Mouse (Mus musculus) gastrocnemius, postnatal 25 days (tissue): ENCODE data around the gene Pear1. TPM values are rescaled to one million over a fixed set of nuclear protein-coding genes. Genes with fewer than 3 reads are reported as not detected.
A peak's percentile ranks its signal among the peaks of the same experiment; 100 is the strongest.

ENCODE experiments used
- DNase-seq: peaks from one replicate; pipeline ENCODE4 v3.0.0; 2022
- total RNA-seq, 2 experiments: library from RNA; stranded (reverse); gene quantifications; 1 replicate in 1 of 2; 2 replicates in 1 of 2; pipeline ENCODE4 v1.2.3; 2021

Pear1 gene
- total RNA-seq, 2 experiments from 2014 or later: 6.0 to 11.0 TPM

GRCm38 (mm10) chr3:87809322-87809962 lies 14.7 kb downstream of the Pear1 start:
- DNase-seq: no peak

GRCm38 (mm10) chr3:87804038-87804677 lies 19.9 kb downstream of the Pear1 start:
- no peak for DNase-seq

- no peak for DNase-seq
Measured at GRCm38 (mm10) chr3:87801681-87802080, 22.4 kb downstream of the Pear1 start.

GRCm38 (mm10) chr3:87796736-87797334 lies 27.3 kb downstream of the Pear1 start, which contains the start of gene Insrr:
Insrr (plus strand) TSS chr3:87796951.
- peak; percentile 35 for DNase-seq

- peak; percentile 23 for DNase-seq
Measured at GRCm38 (mm10) chr3:87795336-87796277, 28.5 kb downstream of the Pear1 start.

GRCm38 (mm10) chr3:87794922-87795325 lies 29.2 kb downstream of the Pear1 start, which contains the start of gene Ntrk1:
Ntrk1 (minus strand) TSS chr3:87795162.
- no peak for DNase-seq

GRCm38 (mm10) chr3:87789768-87790167 lies 34.3 kb downstream of the Pear1 start:
- no peak for DNase-seq

- no peak for DNase-seq
Measured at GRCm38 (mm10) chr3:87789248-87789647, 34.9 kb downstream of the Pear1 start.

- no peak for DNase-seq
Measured at GRCm38 (mm10) chr3:87785626-87786214, 38.4 kb downstream of the Pear1 start.

GRCm38 (mm10) chr3:87785156-87785555 lies 39.0 kb downstream of the Pear1 start:
- no peak for DNase-seq

- no peak for DNase-seq
Measured at GRCm38 (mm10) chr3:87783282-87784023, 40.7 kb downstream of the Pear1 start.

- DNase-seq: no peak
Measured at GRCm38 (mm10) chr3:87779086-87779485, 45.0 kb downstream of the Pear1 start.

GRCm38 (mm10) chr3:87778283-87778682 lies 45.8 kb downstream of the Pear1 start:
- no peak for DNase-seq

- DNase-seq: no peak
Measured at GRCm38 (mm10) chr3:87771088-87771487, 53.0 kb downstream of the Pear1 start.

- DNase-seq: no peak
Measured at GRCm38 (mm10) chr3:87770280-87770679, 53.8 kb downstream of the Pear1 start.

- no peak for DNase-seq
Measured at GRCm38 (mm10) chr3:87769506-87769905, 54.6 kb downstream of the Pear1 start.

GRCm38 (mm10) chr3:87768844-87769243 lies 55.3 kb downstream of the Pear1 start:
- peak; percentile 88 for DNase-seq

GRCm38 (mm10) chr3:87768431-87768830 lies 55.7 kb downstream of the Pear1 start:
- DNase-seq: no peak

GRCm38 (mm10) chr3:87767764-87768163 lies 56.3 kb downstream of the Pear1 start:
- DNase-seq: peak; percentile 62

- no peak for DNase-seq
Measured at GRCm38 (mm10) chr3:87766284-87766667, 57.8 kb downstream of the Pear1 start.

GRCm38 (mm10) chr3:87765631-87766283 lies 58.3 kb downstream of the Pear1 start:
- no peak for DNase-seq
